Mouse (Mus musculus) adrenal gland, postnatal 10 days (tissue): Measurements from ENCODE around the gene Zc3h7b. TPM values are rescaled to one million over a fixed set of nuclear protein-coding genes. Genes with fewer than 3 reads are reported as not detected.
"Not testable (repeated sequence)": the region's sequence is repeated elsewhere in the genome, so short reads cannot be mapped to it uniquely, and the experiment has no call there.

Experiments used
- DNase-seq: peaks from one replicate; pipeline ENCODE4 v3.0.0; 2021; ENCODE audit warnings: mixed read lengths
- total RNA-seq, 2 experiments: library from RNA; stranded (reverse); gene quantifications; 2 replicates each; pipeline ENCODE4 v1.2.3; 2021

Zc3h7b gene
- total RNA-seq, 2 experiments from 2014 or later = 73.2 to 78.2 TPM

GRCm38 (mm10) chr15:81739296-81739695 is 5.6 kb upstream of the Zc3h7b start:
- DNase-seq = no peak

DNA sequence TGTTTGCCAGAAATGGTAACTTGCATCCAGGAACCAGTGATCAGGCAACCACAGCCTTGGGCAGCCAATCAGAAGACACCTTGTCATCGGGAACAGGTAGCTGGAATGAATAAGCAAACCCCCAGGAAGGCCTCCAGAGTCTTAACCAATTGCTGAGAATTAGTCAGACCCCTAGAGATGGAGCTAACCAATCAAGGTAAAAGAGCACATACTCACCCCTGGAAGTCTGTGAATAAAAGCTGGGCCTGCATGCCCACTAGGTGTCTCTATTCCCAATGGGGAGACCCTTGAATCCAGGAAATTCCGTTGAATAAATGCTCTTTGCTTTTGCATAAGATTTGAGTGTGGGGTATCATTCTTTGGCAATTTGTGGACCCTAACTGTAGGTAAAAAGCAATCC is 4.9 kb upstream of the Zc3h7b start:
- no peak for DNase-seq

DNA sequence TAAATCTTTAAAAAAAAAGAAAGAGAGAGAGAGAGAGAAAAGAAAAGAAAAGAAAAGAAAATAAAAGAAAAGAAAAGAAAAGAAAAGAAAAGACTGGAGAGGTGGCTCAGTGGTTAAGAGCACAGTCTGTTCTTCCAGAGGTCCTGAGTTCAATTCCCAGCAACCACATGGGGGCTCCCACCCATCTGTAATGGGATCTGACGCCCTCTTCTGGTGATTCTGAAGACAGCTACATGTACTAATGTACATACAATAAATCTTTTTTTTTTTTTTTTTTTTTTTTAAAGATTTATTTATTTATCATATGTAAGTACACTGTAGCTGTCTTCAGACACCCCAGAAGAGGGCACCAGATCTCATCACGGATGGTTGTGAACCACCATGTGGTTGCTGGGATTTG is 2.5 kb upstream of the Zc3h7b start:
- DNase-seq = not testable (repeated sequence)

- DNase-seq = peak; percentile 83
These were observed 801 bp downstream of the Zc3h7b start for GRCm38 (mm10) chr15:81745601-81746114.

GRCm38 (mm10) chr15:81749742-81750141 is 4.9 kb downstream of the Zc3h7b start:
- peak; percentile 48 for DNase-seq

- no peak for DNase-seq
These were observed 8.8 kb downstream of the Zc3h7b start for GRCm38 (mm10) chr15:81753669-81754068.

DNA sequence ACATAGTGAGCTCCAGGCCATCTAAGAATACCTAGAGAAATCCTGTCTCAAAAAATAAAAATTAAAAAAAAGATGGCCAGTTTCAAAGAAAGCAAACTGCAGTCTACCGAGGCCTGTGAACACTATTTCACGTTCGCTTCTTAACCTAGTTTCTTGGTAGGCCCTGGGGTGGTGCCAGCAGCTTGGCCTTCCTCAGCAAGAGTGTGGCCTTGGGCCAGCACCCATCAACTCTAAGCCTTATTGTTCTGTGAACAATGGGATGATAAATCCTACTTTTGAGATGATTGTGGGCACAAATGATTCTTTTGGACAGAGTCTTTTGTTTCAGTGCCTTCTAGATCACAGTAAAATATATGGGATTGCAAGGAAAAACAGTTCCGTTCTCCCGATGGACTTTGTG is 13.8 kb downstream of the Zc3h7b start:
- peak; percentile 70 for DNase-seq

GRCm38 (mm10) chr15:81759542-81759941 is 14.7 kb downstream of the Zc3h7b start:
- DNase-seq = no peak

DNA sequence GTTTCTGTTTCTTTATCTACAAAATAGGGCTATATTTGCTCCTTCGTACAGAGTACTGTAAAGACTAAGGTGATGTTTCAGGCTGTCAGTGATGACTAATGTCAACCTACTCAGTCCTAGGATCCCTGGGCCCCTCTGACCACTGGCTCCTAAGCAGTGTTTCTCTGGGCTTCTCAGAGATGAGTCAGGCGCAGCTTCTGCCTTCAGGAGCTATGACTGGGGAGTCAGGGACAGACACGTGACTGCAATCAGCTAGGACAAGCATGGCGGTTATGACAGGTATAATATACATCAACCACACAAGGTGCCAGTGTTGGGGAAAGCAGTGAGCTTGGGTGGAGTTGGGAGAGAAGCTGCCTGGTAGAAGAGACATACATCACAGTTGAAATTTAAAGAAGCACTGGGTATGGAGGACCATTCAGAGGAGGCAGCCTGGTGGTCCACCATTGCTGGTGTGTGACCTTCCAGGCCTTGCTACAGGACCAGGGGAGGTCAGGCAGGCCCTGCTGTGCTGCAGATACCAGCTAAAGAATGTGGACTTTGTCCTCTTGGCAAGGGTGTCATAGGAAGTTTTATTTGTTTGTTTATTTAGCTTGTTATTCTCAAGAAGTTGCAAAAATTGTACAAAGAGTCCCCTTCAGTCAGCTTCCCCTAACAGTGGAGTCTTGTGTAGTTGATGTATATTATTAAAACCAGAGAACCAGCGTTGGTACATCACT is 15.7 kb downstream of the Zc3h7b start:
- no peak for DNase-seq

GRCm38 (mm10) chr15:81761381-81761780 is 16.5 kb downstream of the Zc3h7b start:
- no peak for DNase-seq

GRCm38 (mm10) chr15:81761959-81762358 is 17.1 kb downstream of the Zc3h7b start:
- no peak for DNase-seq

- no peak for DNase-seq
These were observed 19.7 kb downstream of the Zc3h7b start for GRCm38 (mm10) chr15:81764573-81764972.

DNA sequence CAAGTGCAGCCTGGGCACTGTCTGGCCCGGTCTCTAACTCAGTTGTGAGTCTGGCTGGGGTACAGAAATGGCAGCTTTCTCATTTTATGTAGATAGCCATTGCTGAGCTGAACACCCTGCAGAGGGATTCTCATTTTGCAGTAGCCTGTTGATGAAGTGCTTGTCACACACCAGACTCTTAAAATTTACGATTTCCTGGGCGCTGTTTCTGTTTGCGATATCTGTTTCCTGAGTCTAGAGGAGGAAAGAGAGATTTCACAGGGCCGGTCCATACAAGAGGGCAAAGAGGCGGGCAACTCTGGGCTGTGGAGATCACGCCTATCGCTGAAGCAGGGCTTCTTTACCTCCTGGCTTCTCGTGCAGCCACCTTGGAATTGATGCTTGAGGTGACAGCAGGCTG is 20.8 kb downstream of the Zc3h7b start:
- no peak for DNase-seq

DNA sequence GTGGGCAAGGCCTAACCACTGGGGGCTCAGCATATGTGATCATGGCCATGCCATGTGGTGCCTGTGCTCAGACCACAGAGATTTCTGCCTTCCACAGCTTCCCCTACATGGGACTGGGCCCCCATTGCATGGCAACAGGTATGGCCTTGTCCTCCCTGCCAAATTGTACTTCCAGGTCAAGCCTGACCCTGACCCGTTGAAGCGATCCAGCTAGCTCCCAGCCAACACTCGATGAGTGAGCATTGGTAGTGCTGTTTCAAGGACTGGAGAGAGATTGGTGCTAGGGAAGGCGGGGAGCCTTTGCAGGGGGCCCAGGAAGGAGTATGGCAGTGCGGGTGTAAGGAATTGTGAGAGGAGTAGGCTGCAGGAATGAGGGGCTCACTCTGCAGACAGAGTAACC is 21.6 kb downstream of the Zc3h7b start:
- peak; percentile 48 for DNase-seq

GRCm38 (mm10) chr15:81769037-81769436 is 24.2 kb downstream of the Zc3h7b start:
- no peak for DNase-seq

GRCm38 (mm10) chr15:81772431-81773120 is 27.7 kb downstream of the Zc3h7b start:
- DNase-seq = peak; percentile 42

DNA sequence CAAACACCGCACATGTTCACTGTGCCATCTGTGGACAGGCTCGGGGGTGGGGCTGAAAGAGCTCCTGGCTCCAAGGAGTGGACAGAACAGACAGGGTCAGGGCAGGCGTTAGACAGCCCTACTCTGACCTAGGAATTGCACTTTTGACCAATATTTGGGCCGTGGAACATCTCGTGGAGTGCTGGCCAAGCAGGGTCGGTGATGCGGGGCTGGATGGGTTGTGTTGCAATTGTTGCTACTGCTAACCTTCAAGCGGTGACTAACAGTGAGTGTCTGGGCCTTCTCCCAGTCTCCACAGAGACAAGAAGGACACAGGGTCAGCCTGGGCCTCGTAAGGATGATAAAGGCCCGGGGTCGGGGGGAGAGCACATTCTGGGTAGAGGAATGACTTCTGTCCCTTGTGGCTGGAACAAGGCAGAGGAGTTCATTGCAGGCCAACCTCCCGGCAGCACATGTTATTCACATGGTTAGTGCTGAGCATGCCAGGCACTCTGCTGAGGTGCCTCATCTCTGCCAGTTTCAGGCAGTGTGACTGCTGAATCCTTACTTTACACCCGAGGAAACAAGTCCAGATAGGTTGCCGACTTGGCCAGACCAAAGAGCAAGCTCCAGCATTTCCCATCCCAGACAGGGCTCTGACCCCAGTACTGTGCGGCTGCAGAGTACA is 29.8 kb downstream of the Zc3h7b start:
- peak; percentile 72 for DNase-seq

- no peak for DNase-seq
These were observed 32.0 kb downstream of the Zc3h7b start for GRCm38 (mm10) chr15:81776631-81777422.

DNA sequence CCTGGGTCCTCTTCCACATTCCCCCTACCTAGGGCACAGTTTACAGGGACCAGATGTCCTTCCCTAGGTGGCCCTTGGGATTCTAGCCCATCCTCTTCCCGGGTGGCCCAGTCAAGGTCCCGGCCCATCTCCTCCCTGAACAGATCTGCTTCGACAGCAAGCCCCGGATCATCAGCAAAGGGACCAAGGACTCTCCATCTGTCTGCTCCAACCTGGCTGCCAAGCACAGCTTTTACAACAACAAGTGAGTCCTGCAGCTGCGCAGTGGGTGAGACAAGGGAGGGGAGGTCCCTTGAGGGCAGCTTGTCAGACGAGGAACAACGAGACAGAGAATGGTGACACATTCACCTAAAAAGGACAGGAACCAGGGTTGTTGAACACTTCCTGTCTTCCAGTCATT is 37.0 kb downstream of the Zc3h7b start:
- DNase-seq = no peak

GRCm38 (mm10) chr15:81784762-81785161 is 39.9 kb downstream of the Zc3h7b start:
- no peak for DNase-seq

- no peak for DNase-seq
These were observed 40.8 kb downstream of the Zc3h7b start for GRCm38 (mm10) chr15:81785701-81786100.

- no peak for DNase-seq
These were observed 42.7 kb downstream of the Zc3h7b start for GRCm38 (mm10) chr15:81787525-81787924.
